Mouse (Mus musculus): ENCODE data around the gene Ext2.

Ext2 gene

GRCm38 (mm10) chr2:93822045-93822749, at the start of gene Ext2:
Gene Ext2, minus strand, starts transcription at chr2:93822568.
- peak; percentile 32 for DNase-seq (ENCODE audit: low read depth)

- DNase-seq (ENCODE audit: low read depth), result no peak
These were observed 49.1 kb upstream of the Ext2 start for GRCm38 (mm10) chr2:93871411-93871925.

GRCm38 (mm10) chr2:93870842-93871241, 48.5 kb upstream of the Ext2 start:
- DNase-seq (ENCODE audit: low read depth), result peak; percentile 49

- no peak for DNase-seq (ENCODE audit: low read depth)
These were observed 46.8 kb upstream of the Ext2 start, which contains the start of gene Accsl for GRCm38 (mm10) chr2:93869107-93869600. Gene Accsl, minus strand, starts transcription at chr2:93869157.

GRCm38 (mm10) chr2:93868566-93868965, 46.2 kb upstream of the Ext2 start:
- no peak for DNase-seq (ENCODE audit: low read depth)

- DNase-seq (ENCODE audit: low read depth), result no peak
These were observed 40.9 kb upstream of the Ext2 start for GRCm38 (mm10) chr2:93863229-93863628.

- no peak for DNase-seq (ENCODE audit: low read depth)
These were observed 36.5 kb upstream of the Ext2 start for GRCm38 (mm10) chr2:93858845-93859244.

GRCm38 (mm10) chr2:93851303-93851702, 28.9 kb upstream of the Ext2 start:
- DNase-seq (ENCODE audit: low read depth), result no peak

- peak; percentile 30 for DNase-seq (ENCODE audit: low read depth)
These were observed 28.1 kb upstream of the Ext2 start for GRCm38 (mm10) chr2:93850317-93850944.

GRCm38 (mm10) chr2:93849505-93850089, 27.2 kb upstream of the Ext2 start, which contains the start of gene Accs:
Gene Accs, minus strand, starts transcription at chr2:93849943.
- DNase-seq (ENCODE audit: low read depth), result peak; percentile 59

GRCm38 (mm10) chr2:93841349-93841748, 19.0 kb upstream of the Ext2 start:
- DNase-seq (ENCODE audit: low read depth), result no peak

GRCm38 (mm10) chr2:93840109-93840508, 17.7 kb upstream of the Ext2 start:
- DNase-seq (ENCODE audit: low read depth), result no peak

- no peak for DNase-seq (ENCODE audit: low read depth)
These were observed 16.6 kb upstream of the Ext2 start for GRCm38 (mm10) chr2:93838931-93839330.

GRCm38 (mm10) chr2:93836232-93836785, 13.9 kb upstream of the Ext2 start:
- DNase-seq (ENCODE audit: low read depth), result no peak

GRCm38 (mm10) chr2:93835596-93835995, 13.2 kb upstream of the Ext2 start:
- no peak for DNase-seq (ENCODE audit: low read depth)

- peak; percentile 70 for DNase-seq (ENCODE audit: low read depth)
These were observed 1.2 kb upstream of the Ext2 start for GRCm38 (mm10) chr2:93823519-93823918.

- DNase-seq (ENCODE audit: low read depth), result no peak
These were observed 4.6 kb downstream of the Ext2 start for GRCm38 (mm10) chr2:93817791-93818190.

GRCm38 (mm10) chr2:93813343-93813742, 9.0 kb downstream of the Ext2 start:
- DNase-seq (ENCODE audit: low read depth), result no peak

- DNase-seq (ENCODE audit: low read depth), result no peak
These were observed 10.6 kb downstream of the Ext2 start for GRCm38 (mm10) chr2:93811812-93812211.

- DNase-seq (ENCODE audit: low read depth), result no peak
These were observed 12.4 kb downstream of the Ext2 start for GRCm38 (mm10) chr2:93809931-93810330.

- DNase-seq (ENCODE audit: low read depth), result no peak
These were observed 14.3 kb downstream of the Ext2 start for GRCm38 (mm10) chr2:93808071-93808470.

- no peak for DNase-seq (ENCODE audit: low read depth)
These were observed 14.9 kb downstream of the Ext2 start for GRCm38 (mm10) chr2:93807440-93807839.

All from fibroblast of lung, adult 2 months (primary cell).